Mouse (Mus musculus) embryonic fibroblast, embryonic 13.5 days (primary cell): Measurements from ENCODE around the gene Gm28048.

ENCODE experiments used
- CTCF ChIP-seq: IDR thresholded peaks from 2 replicates; pipeline ENCODE4 v1.5.1; 2011; ENCODE audit warnings: mild to moderate bottlenecking, control low read depth, low read length, moderate library complexity, borderline replicate concordance; ENCODE audit not compliant: insufficient read depth
- POLR2A ChIP-seq: IDR thresholded peaks from 2 replicates; pipeline ENCODE4 v1.6.1; 2011; ENCODE audit warnings: low read depth, mild to moderate bottlenecking, control low read depth, low read length, moderate library complexity

DNA sequence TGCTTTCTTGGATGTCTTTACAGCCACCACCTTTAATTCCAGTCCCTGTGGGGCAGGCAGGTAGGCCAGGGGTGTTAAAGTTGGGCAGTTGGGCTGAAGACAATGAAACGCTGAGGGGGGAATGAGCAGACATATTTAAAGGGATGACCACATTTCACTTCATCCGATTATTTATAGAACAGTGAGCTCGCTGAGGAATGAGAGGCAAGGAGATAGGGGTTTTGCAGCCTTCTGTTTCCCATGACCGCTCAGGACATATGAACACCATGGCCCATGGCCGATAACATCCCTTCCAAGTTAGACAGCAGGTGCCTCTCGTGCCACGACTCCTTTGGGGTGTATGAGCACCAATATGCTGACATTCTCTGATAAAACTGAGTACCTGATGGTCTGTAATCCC is 70.1 kb downstream of the Gm28048 start:
- TF ChIP-seq CTCF (no peak), POLR2A (no peak)
